Mouse (Mus musculus) ovary, adult 2 months (tissue): ENCODE data around the gene Opa1. TPM values are rescaled to one million over a fixed set of nuclear protein-coding genes. Genes with fewer than 3 reads are reported as not detected.

Source experiments
- polyA plus RNA-seq: library from polyadenylated mRNA; depleted of rRNA; stranded (reverse); fragments of >200 nt; gene quantifications from 2 replicates; pipeline ENCODE4 v1.2.3, GENCODE M21; 2012; rRNA removed

Gene Opa1
- 7.3 and 13.1 TPM in 2 replicates for polyA plus RNA-seq

DNA sequence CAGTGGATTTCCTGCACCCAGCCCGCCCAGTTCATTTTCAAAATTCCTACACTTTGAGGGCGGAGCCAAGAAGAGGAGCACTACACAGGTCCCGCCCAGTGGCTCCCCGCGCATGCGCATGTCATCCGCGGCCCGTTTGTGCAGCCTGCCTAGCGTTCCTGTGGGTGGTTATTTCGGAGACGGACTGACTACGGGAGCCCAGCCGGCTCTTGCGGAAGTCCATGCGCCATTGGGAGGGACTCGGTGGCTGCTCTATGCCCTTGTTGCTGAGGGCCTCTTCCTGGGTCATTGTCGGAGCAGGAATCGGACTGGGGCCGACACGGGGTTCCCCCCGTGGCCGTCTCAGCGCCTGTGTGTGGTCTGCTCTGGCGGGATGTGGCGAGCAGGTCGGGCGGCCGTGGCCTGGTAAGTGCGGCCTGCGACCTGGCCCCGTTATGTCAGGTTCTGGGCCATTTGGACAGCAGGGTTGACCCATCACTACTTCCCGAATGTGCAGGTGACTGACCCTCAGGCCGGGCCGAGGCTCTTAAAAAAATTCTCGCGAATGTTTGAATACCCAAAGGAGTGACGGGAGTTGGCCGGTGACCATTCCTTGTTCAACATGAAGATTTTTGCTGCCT lies at the start of gene Opa1:
TSS of gene Opa1 (plus strand) at position 168 of the 620 bp plus-strand sequence.

DNA sequence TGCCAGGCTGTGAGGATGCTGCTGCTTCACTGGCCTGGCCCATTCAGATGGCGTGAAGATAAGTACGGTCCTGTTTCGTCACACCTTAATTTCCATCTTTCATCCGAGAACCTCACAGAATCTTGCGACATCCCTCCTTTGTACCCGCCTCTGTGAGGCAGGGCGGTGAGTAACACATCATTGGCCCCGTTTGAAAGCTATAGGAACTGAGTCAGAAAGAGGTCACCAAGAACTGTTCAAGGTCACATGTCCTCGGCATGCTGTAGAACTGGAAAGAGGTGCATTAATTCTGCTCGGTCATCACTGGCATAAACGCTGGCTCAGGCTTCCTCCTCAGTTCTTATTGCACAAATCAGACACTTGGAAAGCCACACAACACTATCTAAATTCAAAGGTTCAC lies 34.3 kb upstream of the Opa1 start, which contains the start of gene Atp13a4:
TSS of gene Atp13a4 (minus strand) at position 36 of the 400 bp plus-strand sequence.

Other genes starting within 250 kb of the Opa1 start
- gene Atp13a5, start 200.6 kb upstream of the Opa1 start, polyA plus RNA-seq: 2.3 and 2.7 TPM in 2 replicates
- gene Atp13a4, start 34.5 kb upstream of the Opa1 start, polyA plus RNA-seq: 0.17 TPM in 1 of 2 replicates, not detected in the other